Mouse (Mus musculus) regulatory T cell (primary cell): ENCODE results near the gene Slfn2.

ENCODE experiments used
- in situ Hi-C: fragments of 300-600 bp; cut with MboI, MseI; formaldehyde crosslinking; loops from one replicate; pipeline ENCODE4 v1.15.1; 2025; ENCODE audit warnings: high pct_unique_total_duplicates

The Slfn2 gene

DNA sequence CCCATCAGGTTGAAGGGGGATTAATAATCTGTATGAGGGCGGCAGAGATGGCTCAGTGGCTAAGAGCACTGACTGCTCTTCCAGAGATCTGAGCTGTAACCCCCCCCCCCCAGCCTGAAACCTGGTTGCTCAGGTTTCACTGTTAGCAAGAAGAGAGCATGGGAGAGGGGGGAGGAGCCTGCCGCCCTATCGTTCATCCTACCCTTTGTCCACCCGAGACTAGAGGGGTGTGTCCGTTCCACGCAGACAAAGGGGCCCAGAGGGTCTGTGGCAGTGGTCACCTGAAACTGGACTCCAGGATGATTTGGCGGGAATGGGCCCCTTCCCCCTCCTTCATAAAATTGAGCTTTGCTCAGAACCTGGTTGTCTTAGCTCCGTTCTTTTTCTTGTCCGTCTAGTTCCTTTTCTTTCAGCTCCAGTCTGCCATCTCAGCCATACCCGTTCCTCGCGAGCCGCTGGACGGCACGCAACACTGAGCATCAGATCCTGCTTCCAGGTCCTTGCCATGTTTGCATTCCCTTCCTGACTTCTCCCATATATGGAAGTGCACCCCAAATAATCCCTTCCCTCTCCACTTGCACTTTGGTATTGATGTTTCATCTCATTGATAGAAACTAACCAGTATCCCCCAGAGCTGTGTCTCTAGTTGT is 5.5 kb downstream of the Slfn2 start:
- in situ Hi-C loops: no loop called here

- in situ Hi-C loops: no loop called here
These were observed 13.0 kb downstream of the Slfn2 start for GRCm38 (mm10) chr11:83077714-83078422.

- in situ Hi-C loops: no loop called here
These were observed 13.7 kb downstream of the Slfn2 start for GRCm38 (mm10) chr11:83078423-83079140.

GRCm38 (mm10) chr11:83079487-83080199 is 14.7 kb downstream of the Slfn2 start:
- in situ Hi-C loops: no loop called here

DNA sequence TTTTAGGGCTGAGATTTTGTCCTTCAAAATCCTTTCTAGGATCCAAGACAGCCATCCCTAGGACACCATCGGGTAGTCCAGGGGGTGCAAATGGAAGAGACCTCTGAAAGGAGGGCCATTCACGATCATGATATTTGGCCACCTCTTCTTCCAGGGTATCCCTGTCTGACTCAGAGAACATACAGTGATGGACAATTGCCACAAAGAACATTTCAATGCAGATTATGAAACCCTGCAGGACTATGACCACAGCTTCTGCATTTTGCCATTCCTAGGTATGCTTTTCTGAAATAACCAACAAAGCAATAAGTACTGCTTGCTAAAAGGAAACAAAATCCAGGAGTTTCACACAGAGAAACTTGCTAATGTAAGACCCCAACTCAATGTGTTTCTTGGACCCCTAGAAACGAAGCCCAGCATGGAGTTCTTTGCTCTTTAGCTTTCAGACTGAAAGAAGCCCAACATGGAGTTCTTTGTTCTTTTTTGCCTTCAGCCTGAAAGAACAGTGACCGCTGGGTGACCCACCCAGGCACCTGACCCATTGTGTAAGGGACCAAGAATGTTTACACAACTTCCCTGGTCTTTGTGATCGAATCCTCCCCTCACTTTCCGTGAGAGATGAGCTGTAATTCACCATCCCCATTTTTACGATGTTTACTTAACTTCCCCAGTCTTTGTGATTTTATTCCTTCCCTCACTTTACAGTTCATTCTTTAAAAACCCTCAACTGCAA is 18.0 kb downstream of the Slfn2 start:
- in situ Hi-C loops: no loop called here

GRCm38 (mm10) chr11:83084161-83084560 is 19.2 kb downstream of the Slfn2 start:
- in situ Hi-C loops: no loop called here

- in situ Hi-C loops: no loop called here
These were observed 19.8 kb downstream of the Slfn2 start for GRCm38 (mm10) chr11:83084761-83085160.

DNA sequence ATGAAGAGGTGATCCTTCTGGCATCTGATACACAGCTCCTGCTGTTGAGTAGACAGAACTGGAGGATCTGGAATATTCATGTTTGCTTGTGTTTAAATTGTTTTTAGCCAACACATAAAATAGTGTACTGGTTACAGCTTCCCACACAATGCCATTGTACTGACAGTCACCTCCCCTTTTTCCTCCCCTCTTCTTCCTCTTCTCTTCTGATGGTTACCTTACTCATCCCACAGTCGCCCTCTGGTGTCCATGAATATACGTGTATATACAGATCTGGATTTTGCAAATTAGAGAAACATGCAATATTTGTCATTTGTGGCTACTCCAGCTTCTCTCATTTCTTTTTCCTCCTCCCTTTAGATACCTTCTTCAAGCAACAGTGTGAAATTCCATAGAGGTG is 50.2 kb downstream of the Slfn2 start:
- in situ Hi-C loops: loop anchor here (5.0 to 10.0 kb wide), 2 partner anchors 42 to 50 kb away; partner anchors contain the start of gene Slfn2

- in situ Hi-C loops: loop anchor here (5.0 to 10.0 kb wide), 2 partner anchors 41 to 52 kb away; partner anchors contain the start of gene Slfn2
These were observed 51.8 kb downstream of the Slfn2 start, which contains the start of gene Slfn1 for GRCm38 (mm10) chr11:83116597-83117227. Gene Slfn1, plus strand, starts transcription at chr11:83116849.

GRCm38 (mm10) chr11:83118056-83118455 is 53.1 kb downstream of the Slfn2 start:
- in situ Hi-C loops: loop anchor here (5.0 to 10.0 kb wide), 2 partner anchors 39 to 53 kb away; partner anchors contain the start of gene Slfn2
